Mouse (Mus musculus) stomach, postnatal 0 days (tissue): ENCODE results near the gene Fntb. TPM values are rescaled to one million over a fixed set of nuclear protein-coding genes. Genes with fewer than 3 reads are reported as not detected.

Experiments
- ATAC-seq: fragments of 200-750 bp; cut with Nextera tagmentation; 2 replicates; pipeline ENCODE4 v1.8.0; 2017; ENCODE audit not compliant: low FRiP score, low TSS enrichment
- DNase-seq: peaks from one replicate; pipeline ENCODE4 v3.0.0-alpha.2; 2016; ENCODE audit warnings: low spot score
- H3K27ac ChIP-seq: fragments of 300-500 bp; sonication (generic); replicated peaks from 2 replicates; pipeline ENCODE4 v1.5.1; 2014; ENCODE audit warnings: mild to moderate bottlenecking, control low read depth
- H3K27me3 ChIP-seq: fragments of 300-500 bp; sonication (generic); 2 replicates; pipeline ENCODE4 v1.6.1; 2014; ENCODE audit warnings: low read length; ENCODE audit not compliant: control insufficient read depth, insufficient read depth
- H3K36me3 ChIP-seq: fragments of 300-500 bp; sonication (generic); 2 replicates; pipeline ENCODE4 v1.6.1; 2014; ENCODE audit warnings: low read length, mixed read lengths; ENCODE audit not compliant: control insufficient read depth, insufficient read depth
- H3K4me1 ChIP-seq: fragments of 300-500 bp; sonication (generic); replicated peaks from 2 replicates; pipeline ENCODE4 v1.6.1; 2014; ENCODE audit warnings: antibody characterized with exemption; ENCODE audit not compliant: control insufficient read depth, insufficient read depth
- H3K4me2 ChIP-seq: fragments of 300-500 bp; sonication (generic); replicated peaks from 2 replicates; pipeline ENCODE4 v1.6.1; 2014; ENCODE audit warnings: low read depth, mild to moderate bottlenecking, control low read depth, moderate library complexity
- H3K4me3 ChIP-seq: fragments of 300-500 bp; sonication (generic); 2 replicates; pipeline ENCODE4 v1.5.1; 2014; ENCODE audit warnings: low read depth, low read length, control low read depth
- H3K9ac ChIP-seq: fragments of 300-500 bp; sonication (generic); 2 replicates; pipeline ENCODE4 v1.6.1; 2014; ENCODE audit warnings: mild to moderate bottlenecking, low read length, control low read depth, mixed read lengths
- H3K9me3 ChIP-seq: fragments of 300-500 bp; sonication (generic); 2 replicates; pipeline ENCODE4 v1.6.1; 2016; ENCODE audit warnings: low read length; ENCODE audit not compliant: control insufficient read depth
- CTCF ChIP-seq: IDR thresholded peaks from 2 replicates; pipeline ENCODE4 v1.5.1; 2016; ENCODE audit warnings: antibody characterized with exemption, low read depth, mild to moderate bottlenecking, moderate library complexity
- EP300 ChIP-seq: optimal IDR thresholded peaks from 2 replicates; pipeline ENCODE3; 2016; ENCODE audit warnings: antibody characterized with exemption
- WGBS: fragments of 180-500 bp; shearing (Covaris S2); extraction: QIAGEN DNeasy Blood & Tissue Kit; methylation state at CpG from one replicate; pipeline ENCODE4 v1.1.7; 2014; 5-methylcytosine and 5-hydroxymethylcytosine counted together
- polyA plus RNA-seq: library from polyadenylated mRNA; unstranded; fragments of >200 nt; fragmentation: Nextera tagmentation; extraction: Ambion mirVana; gene quantifications from 2 replicates; pipeline ENCODE4 v1.2.1, GENCODE M21; 2015

Gene Fntb
- polyA plus RNA-seq, 1 experiment from 2014 or later: 22.4 TPM

GRCm38 (mm10) chr12:76811006-76811405 lies 45.6 kb downstream of the Fntb start:
- ATAC-seq (no peak), DNase-seq (no peak)
- Histone ChIP-seq H3K9me3 (no peaks in the 10 kb centered on the region), H3K4me3 (no peak overlapping the region), H3K36me3 (no peaks in the 10 kb centered on the region), H3K9ac (no peak overlapping the region), H3K27me3 (no peaks in the 10 kb centered on the region), H3K27ac (no peak overlapping the region), H3K4me2 (no peak overlapping the region), H3K4me1 (no peaks in the 10 kb centered on the region)
- no peak for TF ChIP-seq CTCF
- TF ChIP-seq EP300: no peak
- 92% methylated on average over 4 of the region's 4 CpGs for WGBS

GRCm38 (mm10) chr12:76813543-76813942 lies 48.2 kb downstream of the Fntb start:
- H3K9ac ChIP-seq: no peak overlapping the region
- no peak overlapping the region for H3K27ac ChIP-seq
- no peaks in the 10 kb centered on the region for H3K27me3 ChIP-seq
- DNase-seq (no peak), ATAC-seq (no peak)
- 49% methylated on average over 10 of the region's 10 CpGs for WGBS
- no peak overlapping the region for H3K4me3 ChIP-seq
- H3K4me1 ChIP-seq: no peaks in the 10 kb centered on the region
- no peaks in the 10 kb centered on the region for H3K9me3 ChIP-seq
- H3K4me2 ChIP-seq: no peak overlapping the region
- TF ChIP-seq CTCF (no peak), EP300 (no peak)
- no peaks in the 10 kb centered on the region for H3K36me3 ChIP-seq

GRCm38 (mm10) chr12:76814120-76814519 lies 48.7 kb downstream of the Fntb start:
- no peak overlapping the region for H3K9ac ChIP-seq
- no peaks in the 10 kb centered on the region for H3K27me3 ChIP-seq
- TF ChIP-seq EP300 (no peak), CTCF (no peak)
- H3K36me3 ChIP-seq: no peaks in the 10 kb centered on the region
- DNase-seq (no peak), ATAC-seq (no peak)
- WGBS: 85% methylated on average over 2 of the region's 2 CpGs
- no peak overlapping the region for H3K4me2 ChIP-seq
- H3K9me3 ChIP-seq: no peaks in the 10 kb centered on the region
- H3K4me3 ChIP-seq: no peak overlapping the region
- no peaks in the 10 kb centered on the region for H3K4me1 ChIP-seq
- H3K27ac ChIP-seq: no peak overlapping the region

GRCm38 (mm10) chr12:76816720-76817119 lies 51.3 kb downstream of the Fntb start:
- TF ChIP-seq CTCF: no peak
- H3K9me3 ChIP-seq: no peaks in the 10 kb centered on the region
- WGBS: 49% methylated on average over 4 of the region's 4 CpGs
- no peak overlapping the region for H3K4me2 ChIP-seq
- H3K36me3 ChIP-seq: no peaks in the 10 kb centered on the region
- DNase-seq: no peak
- no peaks in the 10 kb centered on the region for H3K27me3 ChIP-seq
- no peak for ATAC-seq
- no peak overlapping the region for H3K4me3 ChIP-seq
- no peak overlapping the region for H3K27ac ChIP-seq
- no peak overlapping the region for H3K9ac ChIP-seq
- H3K4me1 ChIP-seq: peaks cover 9% of the 10 kb centered on the region; the same call in 1 of the 2 replicates

- no peak overlapping the region for H3K9ac ChIP-seq
- H3K9me3 ChIP-seq: no peaks in the 10 kb centered on the region
- H3K27me3 ChIP-seq: no peaks in the 10 kb centered on the region
- H3K4me3 ChIP-seq: no peak overlapping the region
- H3K4me2 ChIP-seq: no peak overlapping the region
- ATAC-seq (no peak), DNase-seq (no peak)
- TF ChIP-seq CTCF: no peak
- TF ChIP-seq EP300: no peak
- no peaks in the 10 kb centered on the region for H3K36me3 ChIP-seq
- no peak overlapping the region for H3K27ac ChIP-seq
- H3K4me1 ChIP-seq: peaks cover 9% of the 10 kb centered on the region; the same call in 1 of the 2 replicates
- WGBS: 54% methylated on average over 4 of the region's 4 CpGs
These were observed 51.8 kb downstream of the Fntb start for GRCm38 (mm10) chr12:76817176-76817575.

GRCm38 (mm10) chr12:76818120-76818519 lies 52.7 kb downstream of the Fntb start:
- H3K4me3 ChIP-seq: no peak overlapping the region
- 0 out of 2 replicates have a peak overlapping the region, but pooled peaks have one; percentile 8 for H3K4me2 ChIP-seq

More at GRCm38 (mm10) chr12:76818120-76818519, 52.7 kb downstream of the Fntb start:
- peak overlapping the region; percentile 84 for H3K27ac ChIP-seq
- WGBS: 53% methylated on average over 4 of the region's 4 CpGs
- TF ChIP-seq EP300 (peak; percentile 73), CTCF (no peak)
- peaks cover 9% of the 10 kb centered on the region; the same call in 1 of the 2 replicates for H3K4me1 ChIP-seq
- peak; percentile 83 for DNase-seq
- peak; percentile 86 for ATAC-seq
- H3K9me3 ChIP-seq: no peaks in the 10 kb centered on the region
- no peak overlapping the region for H3K9ac ChIP-seq
- H3K27me3 ChIP-seq: no peaks in the 10 kb centered on the region
- H3K36me3 ChIP-seq: no peaks in the 10 kb centered on the region
